Comparison of ENCODE assay signal across 25 mouse cellular contexts in genomic region chr3:36810528-36810927, GRCm38 (mm10). TPM values are rescaled to one million over a fixed set of nuclear protein-coding genes. Genes with fewer than 3 reads are reported as not detected.
DNase-seq lines count a peak whose midpoint lies in the region; ATAC-seq lines count a peak whose summit lies in the region.
"Had no signal": no experiment of that assay in that cellular context is flagged by ENCODE, and none has a peak within 500 bp of the region (broad histone marks: within the 10 kb centered on the region; RNA-seq: fewer than 3 reads in every experiment).

No protein-coding gene starts in this region.

- H3K4me1 ChIP-seq in intestine, embryonic 16.5 days (ENCODE audit: control insufficient read depth, insufficient read depth, low read length) = no peaks in the 10 kb centered on the region
- no peaks in the 10 kb centered on the region for H3K4me1 ChIP-seq in intestine, embryonic 15.5 days (replicated peaks)
- no peaks in the 10 kb centered on the region for H3K4me1 ChIP-seq in kidney, embryonic 15.5 days
- H3K4me1 ChIP-seq in neural tube, embryonic 13.5 days (replicated peaks) = no peaks in the 10 kb centered on the region
- no peaks in the 10 kb centered on the region for H3K4me1 ChIP-seq in neural tube, embryonic 15.5 days
- H3K4me1 ChIP-seq: embryonic facial prominence, embryonic 12.5 days; embryonic facial prominence, embryonic 15.5 days; heart, embryonic 13.5 days; hindbrain, embryonic 12.5 days; hindbrain, embryonic 15.5 days had no signal

- 44% methylated on average over 5 of the region's 5 CpGs for WGBS in intestine, embryonic 16.5 days
- WGBS in intestine, embryonic 15.5 days = 40% methylated on average over 5 of the region's 5 CpGs
- WGBS in kidney, embryonic 15.5 days = 44% methylated on average over 5 of the region's 5 CpGs
- WGBS in neural tube, embryonic 13.5 days = 72% methylated on average over 5 of the region's 5 CpGs
- 69% methylated on average over 5 of the region's 5 CpGs for WGBS in neural tube, embryonic 15.5 days

- ATAC-seq in intestine, embryonic 16.5 days = peak; percentile 38; the same call in 1 of the 2 replicates
- no peak for ATAC-seq in intestine, embryonic 15.5 days
- peak; percentile 43; the same call in 1 of the 2 replicates for ATAC-seq in kidney, embryonic 15.5 days (replicated peaks; ENCODE audit: low FRiP score)
- peak; percentile 59 for ATAC-seq in neural tube, embryonic 13.5 days (ENCODE audit: low read depth)
- ATAC-seq in neural tube, embryonic 15.5 days (ENCODE audit: low FRiP score) = no peak
- ATAC-seq: CD4-positive, CD25-positive, alpha-beta regulatory T cell, adult 4 months; forebrain, embryonic 14.5 days; forebrain, postnatal 0 days had no signal

- H3K9ac ChIP-seq in intestine, embryonic 16.5 days (ENCODE audit: low read depth, low read length) = no peak overlapping the region
- H3K9ac ChIP-seq in intestine, embryonic 15.5 days = no peak overlapping the region
- H3K9ac ChIP-seq in kidney, embryonic 15.5 days = no peak overlapping the region
- no peak overlapping the region for H3K9ac ChIP-seq in neural tube, embryonic 13.5 days
- no peak overlapping the region for H3K9ac ChIP-seq in neural tube, embryonic 15.5 days (replicated peaks)
- H3K9ac ChIP-seq: embryonic facial prominence, embryonic 12.5 days; embryonic facial prominence, embryonic 15.5 days; forebrain, postnatal 0 days; heart, embryonic 13.5 days; hindbrain, embryonic 12.5 days; hindbrain, embryonic 15.5 days had no signal

- no peak for DNase-seq in kidney, adult 11 months
- DNase-seq: adrenal gland, adult 2 months; adrenal gland, postnatal 14 days; cerebellum, adult 11 months; cerebellum, adult 2 months; cerebellum, adult 9-11 months; cerebellum, postnatal 25 days; forebrain, postnatal 0 days; gastrocnemius, adult 2 months; gastrocnemius, postnatal 14 days; heart, adult 18-20 months; heart, postnatal 14 days; heart, postnatal 4 days had no signal

- H3K4me3 ChIP-seq in intestine, embryonic 16.5 days (ENCODE audit: low read length) = no peak overlapping the region
- H3K4me3 ChIP-seq in intestine, embryonic 15.5 days (replicated peaks) = no peak overlapping the region
- H3K4me3 ChIP-seq in kidney, embryonic 15.5 days (replicated peaks) = no peak overlapping the region
- no peak overlapping the region for H3K4me3 ChIP-seq in neural tube, embryonic 13.5 days
- H3K4me3 ChIP-seq in neural tube, embryonic 15.5 days (replicated peaks) = no peak overlapping the region
- H3K4me3 ChIP-seq: embryonic facial prominence, embryonic 12.5 days; embryonic facial prominence, embryonic 15.5 days; gastrocnemius, adult 2 months; heart, embryonic 13.5 days; hindbrain, embryonic 12.5 days; hindbrain, embryonic 15.5 days had no signal

- no peaks in the 10 kb centered on the region for H3K27me3 ChIP-seq in intestine, embryonic 16.5 days (replicated peaks; ENCODE audit: control insufficient read depth, insufficient read depth, low read length)
- no peaks in the 10 kb centered on the region for H3K27me3 ChIP-seq in intestine, embryonic 15.5 days (replicated peaks)
- no peaks in the 10 kb centered on the region for H3K27me3 ChIP-seq in kidney, embryonic 15.5 days
- no peaks in the 10 kb centered on the region for H3K27me3 ChIP-seq in neural tube, embryonic 13.5 days
- H3K27me3 ChIP-seq in neural tube, embryonic 15.5 days (replicated peaks) = no peaks in the 10 kb centered on the region
- H3K27me3 ChIP-seq: embryonic facial prominence, embryonic 12.5 days; embryonic facial prominence, embryonic 15.5 days; heart, embryonic 13.5 days; hindbrain, embryonic 12.5 days; hindbrain, embryonic 15.5 days had no signal

- H3K9me3 ChIP-seq in intestine, embryonic 16.5 days (ENCODE audit: control insufficient read depth, low read length) = no peaks in the 10 kb centered on the region
- H3K9me3 ChIP-seq in intestine, embryonic 15.5 days = no peaks in the 10 kb centered on the region
- H3K9me3 ChIP-seq in kidney, embryonic 15.5 days (replicated peaks) = no peaks in the 10 kb centered on the region
- H3K9me3 ChIP-seq in neural tube, embryonic 13.5 days = no peaks in the 10 kb centered on the region
- no peaks in the 10 kb centered on the region for H3K9me3 ChIP-seq in neural tube, embryonic 15.5 days (replicated peaks)
- H3K9me3 ChIP-seq: embryonic facial prominence, embryonic 12.5 days; embryonic facial prominence, embryonic 15.5 days; heart, embryonic 13.5 days; hindbrain, embryonic 12.5 days; hindbrain, embryonic 15.5 days had no signal

- no peak overlapping the region for H3K27ac ChIP-seq in intestine, embryonic 16.5 days (ENCODE audit: low read length)
- no peak overlapping the region for H3K27ac ChIP-seq in intestine, embryonic 15.5 days
- no peak overlapping the region for H3K27ac ChIP-seq in kidney, embryonic 15.5 days
- no peak overlapping the region for H3K27ac ChIP-seq in neural tube, embryonic 13.5 days (replicated peaks)
- no peak overlapping the region for H3K27ac ChIP-seq in neural tube, embryonic 15.5 days (replicated peaks)
- H3K27ac ChIP-seq: embryonic facial prominence, embryonic 12.5 days; embryonic facial prominence, embryonic 15.5 days; gastrocnemius, adult 2 months; heart, embryonic 13.5 days; hindbrain, embryonic 12.5 days; hindbrain, embryonic 15.5 days had no signal

- no peak overlapping the region for H3K4me2 ChIP-seq in intestine, embryonic 16.5 days (ENCODE audit: low read depth, low read length)
- H3K4me2 ChIP-seq in intestine, embryonic 15.5 days (replicated peaks) = no peak overlapping the region
- H3K4me2 ChIP-seq in kidney, embryonic 15.5 days = no peak overlapping the region
- H3K4me2 ChIP-seq in neural tube, embryonic 13.5 days = no peak overlapping the region
- H3K4me2 ChIP-seq in neural tube, embryonic 15.5 days = no peak overlapping the region
- H3K4me2 ChIP-seq: embryonic facial prominence, embryonic 12.5 days; embryonic facial prominence, embryonic 15.5 days; heart, embryonic 13.5 days; hindbrain, embryonic 12.5 days; hindbrain, embryonic 15.5 days had no signal

- no peaks in the 10 kb centered on the region for H3K36me3 ChIP-seq in intestine, embryonic 16.5 days (ENCODE audit: control insufficient read depth, insufficient read depth, low read length)
- H3K36me3 ChIP-seq in intestine, embryonic 15.5 days = no peaks in the 10 kb centered on the region
- no peaks in the 10 kb centered on the region for H3K36me3 ChIP-seq in kidney, embryonic 15.5 days
- H3K36me3 ChIP-seq in neural tube, embryonic 13.5 days = no peaks in the 10 kb centered on the region
- no peaks in the 10 kb centered on the region for H3K36me3 ChIP-seq in neural tube, embryonic 15.5 days
- H3K36me3 ChIP-seq: embryonic facial prominence, embryonic 12.5 days; embryonic facial prominence, embryonic 15.5 days; heart, embryonic 13.5 days; hindbrain, embryonic 12.5 days; hindbrain, embryonic 15.5 days had no signal

RNA-seq across cellular contexts. Expression of gene 4932438A13Rik, which starts 52.4 kb away (rescaled TPM):
- polyA plus RNA-seq in intestine, embryonic 16.5 days (2015; fragmentation: Nextera tagmentation; extraction: Ambion mirVana) = 34.3 and 37.1 TPM in 2 replicates
- polyA plus RNA-seq in intestine, embryonic 15.5 days (2015; fragmentation: Nextera tagmentation; extraction: Ambion mirVana) = 36.4 and 38.4 TPM in 2 replicates
- 42.3 and 49.6 TPM in 2 replicates for polyA plus RNA-seq in kidney, embryonic 15.5 days (2015; fragmentation: Nextera tagmentation; extraction: Ambion mirVana)
- 55.8 and 59.7 TPM in 2 replicates for polyA plus RNA-seq in neural tube, embryonic 13.5 days (2015; fragmentation: Nextera tagmentation; extraction: Ambion mirVana)
- 73.9 and 75.2 TPM in 2 replicates for polyA plus RNA-seq in neural tube, embryonic 15.5 days (2015; fragmentation: Nextera tagmentation; extraction: Ambion mirVana)

Comparison
In these comparisons a context has a peak if more than half of its experiments do, and no peak if none do; other contexts are left out.
1. ATAC-seq: peak in intestine, embryonic 16.5 days (single experiment), kidney, embryonic 15.5 days (single experiment) and neural tube, embryonic 13.5 days (single experiment); none in intestine, embryonic 15.5 days (single experiment) and neural tube, embryonic 15.5 days (single experiment).